Mouse (Mus musculus) cortical plate, adult 2 months (tissue): Measurements from ENCODE around the gene Mrps6.

Experiments used
- CTCF ChIP-seq: fragments of 200-500 bp; IDR thresholded peaks from 2 replicates; pipeline ENCODE4 v1.5.1; 2011; ENCODE audit warnings: mild to moderate bottlenecking, control low read depth, low read length; ENCODE audit not compliant: insufficient read depth; ENCODE audit errors: extremely low read depth
- POLR2A ChIP-seq: fragments of 200-500 bp; IDR thresholded peaks from 2 replicates; pipeline ENCODE4 v1.6.1; 2011; ENCODE audit warnings: mild to moderate bottlenecking, low read length, control low read depth; ENCODE audit not compliant: insufficient read depth; ENCODE audit errors: extremely low read depth

DNA sequence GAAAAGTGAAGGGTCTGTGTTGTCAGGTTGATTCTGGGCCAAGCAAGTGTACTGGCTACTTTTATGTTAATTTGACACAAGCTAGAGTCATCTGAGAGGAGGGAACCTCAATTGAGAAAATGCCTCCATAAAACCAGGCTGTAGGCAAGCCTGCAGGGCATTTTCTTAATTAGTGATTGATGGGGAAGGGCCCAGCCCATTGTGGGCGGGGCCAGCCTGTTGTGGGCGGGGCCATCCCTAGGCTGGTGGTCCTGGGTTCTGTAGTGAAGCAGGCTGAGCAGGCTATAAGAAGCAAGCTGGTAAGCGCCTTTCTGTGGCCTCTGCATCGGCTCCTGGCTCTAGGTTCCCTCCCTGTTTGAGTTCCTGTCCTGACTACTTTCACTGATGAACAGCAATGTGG, 69.2 kb downstream of the Mrps6 start:
- TF ChIP-seq CTCF (no peak), POLR2A (no peak)
